Mouse (Mus musculus) stomach, embryonic 14.5 days (tissue): ENCODE measurements around the gene Hdac9. TPM values are rescaled to one million over a fixed set of nuclear protein-coding genes. Genes with fewer than 3 reads are reported as not detected.

Experiments used
- ATAC-seq: fragments of 200-750 bp; cut with Nextera tagmentation; 2 replicates; pipeline ENCODE4 v1.8.0; 2017; ENCODE audit warnings: low read depth, moderate TSS enrichment; ENCODE audit not compliant: insufficient number of reproducible peaks, insufficient read depth, low FRiP score
- H3K27ac ChIP-seq: fragments of 300-500 bp; sonication (generic); 2 replicates; pipeline ENCODE4 v1.5.1; 2014; ENCODE audit warnings: mild to moderate bottlenecking, low read length, moderate library complexity, mixed read lengths
- H3K27me3 ChIP-seq: fragments of 300-500 bp; sonication (generic); 2 replicates; pipeline ENCODE4 v1.6.1; 2014; ENCODE audit warnings: low read length, control low read depth, mixed read lengths; ENCODE audit not compliant: control insufficient read depth, insufficient read depth
- H3K36me3 ChIP-seq: fragments of 300-500 bp; sonication (generic); 2 replicates; pipeline ENCODE4 v1.6.1; 2014; ENCODE audit warnings: mild to moderate bottlenecking, control low read depth, low read length, moderate library complexity, mixed read lengths; ENCODE audit not compliant: control insufficient read depth, insufficient read depth
- H3K4me1 ChIP-seq: fragments of 300-500 bp; sonication (generic); 2 replicates; pipeline ENCODE4 v1.6.1; 2014; ENCODE audit warnings: low read length, control low read depth, mixed read lengths; ENCODE audit not compliant: control insufficient read depth, insufficient read depth
- H3K4me2 ChIP-seq: fragments of 300-500 bp; sonication (generic); replicated peaks from 2 replicates; pipeline ENCODE4 v1.6.1; 2014; ENCODE audit warnings: low read depth, low read length, control low read depth
- H3K4me3 ChIP-seq: fragments of 300-500 bp; sonication (generic); 2 replicates; pipeline ENCODE4 v1.5.1; 2014; ENCODE audit warnings: low read depth, low read length, control low read depth
- H3K9ac ChIP-seq: fragments of 300-500 bp; sonication (generic); replicated peaks from 2 replicates; pipeline ENCODE4 v1.6.1; 2014; ENCODE audit warnings: low read depth, mild to moderate bottlenecking, control low read depth, low read length, moderate library complexity, mixed read lengths
- H3K9me3 ChIP-seq: fragments of 300-500 bp; sonication (generic); 2 replicates; pipeline ENCODE4 v1.6.1; 2016; ENCODE audit warnings: low read depth, low read length, control low read depth; ENCODE audit not compliant: control insufficient read depth
- WGBS: fragments of 180-500 bp; shearing (Covaris S2); extraction: QIAGEN DNeasy Blood & Tissue Kit; methylation state at CpG from one replicate; pipeline ENCODE4 v1.1.7; 2014; 5-methylcytosine and 5-hydroxymethylcytosine counted together
- polyA plus RNA-seq: library from polyadenylated mRNA; unstranded; fragments of >200 nt; fragmentation: Nextera tagmentation; extraction: Ambion mirVana; gene quantifications from 2 replicates; pipeline ENCODE4 v1.2.1, GENCODE M21; 2014

Hdac9 gene
- polyA plus RNA-seq, 1 experiment from 2014 or later: 6.9 TPM

GRCm38 (mm10) chr12:34351906-34352305 lies 565.0 kb downstream of the Hdac9 start:
- no peaks in the 10 kb centered on the region for H3K36me3 ChIP-seq
- no peak overlapping the region for H3K4me2 ChIP-seq
- no peaks in the 10 kb centered on the region for H3K4me1 ChIP-seq
- WGBS: 12% methylated on average over 6 of the region's 6 CpGs
- H3K27ac ChIP-seq: no peak overlapping the region
- H3K9ac ChIP-seq: no peak overlapping the region
- H3K27me3 ChIP-seq: no peaks in the 10 kb centered on the region
- no peaks in the 10 kb centered on the region for H3K9me3 ChIP-seq
- ATAC-seq: no peak
- H3K4me3 ChIP-seq: no peak overlapping the region

GRCm38 (mm10) chr12:34347529-34347928 lies 569.4 kb downstream of the Hdac9 start:
- Histone ChIP-seq H3K9ac (no peak overlapping the region), H3K9me3 (no peaks in the 10 kb centered on the region), H3K36me3 (no peaks in the 10 kb centered on the region), H3K4me3 (no peak overlapping the region), H3K27ac (no peak overlapping the region), H3K4me2 (no peak overlapping the region), H3K4me1 (no peaks in the 10 kb centered on the region), H3K27me3 (no peaks in the 10 kb centered on the region)
- ATAC-seq: no peak
- 60% methylated on average over 2 of the region's 2 CpGs for WGBS

GRCm38 (mm10) chr12:34342761-34343160 lies 574.1 kb downstream of the Hdac9 start:
- no peak for ATAC-seq
- no peaks in the 10 kb centered on the region for H3K9me3 ChIP-seq
- 60% methylated on average over 2 of the region's 2 CpGs for WGBS
- H3K27me3 ChIP-seq: no peaks in the 10 kb centered on the region
- H3K36me3 ChIP-seq: no peaks in the 10 kb centered on the region
- H3K4me3 ChIP-seq: no peak overlapping the region
- H3K27ac ChIP-seq: no peak overlapping the region
- H3K9ac ChIP-seq: no peak overlapping the region
- no peak overlapping the region for H3K4me2 ChIP-seq
- no peaks in the 10 kb centered on the region for H3K4me1 ChIP-seq

GRCm38 (mm10) chr12:34338886-34339285 lies 578.0 kb downstream of the Hdac9 start:
- no peak overlapping the region for H3K27ac ChIP-seq
- H3K9ac ChIP-seq: no peak overlapping the region
- H3K4me3 ChIP-seq: no peak overlapping the region
- no peaks in the 10 kb centered on the region for H3K36me3 ChIP-seq
- 79% methylated on average over 4 of the region's 4 CpGs for WGBS
- no peak for ATAC-seq
- no peak overlapping the region for H3K4me2 ChIP-seq
- H3K27me3 ChIP-seq: no peaks in the 10 kb centered on the region
- H3K4me1 ChIP-seq: no peaks in the 10 kb centered on the region
- no peaks in the 10 kb centered on the region for H3K9me3 ChIP-seq

- no peaks in the 10 kb centered on the region for H3K27me3 ChIP-seq
- H3K4me1 ChIP-seq: no peaks in the 10 kb centered on the region
- WGBS: 52% methylated on average over 4 of the region's 4 CpGs
- H3K4me3 ChIP-seq: no peak overlapping the region
- no peak overlapping the region for H3K27ac ChIP-seq
- H3K9ac ChIP-seq: no peak overlapping the region
- no peaks in the 10 kb centered on the region for H3K36me3 ChIP-seq
- no peaks in the 10 kb centered on the region for H3K9me3 ChIP-seq
- ATAC-seq: no peak
- no peak overlapping the region for H3K4me2 ChIP-seq
Measured at GRCm38 (mm10) chr12:34334455-34335084, 582.3 kb downstream of the Hdac9 start.

- no peaks in the 10 kb centered on the region for H3K27me3 ChIP-seq
- H3K4me2 ChIP-seq: no peak overlapping the region
- H3K9ac ChIP-seq: no peak overlapping the region
- 29% methylated on average over 4 of the region's 4 CpGs for WGBS
- H3K9me3 ChIP-seq: no peaks in the 10 kb centered on the region
- no peak overlapping the region for H3K4me3 ChIP-seq
- ATAC-seq: no peak
- H3K36me3 ChIP-seq: no peaks in the 10 kb centered on the region
- no peaks in the 10 kb centered on the region for H3K4me1 ChIP-seq
- no peak overlapping the region for H3K27ac ChIP-seq
Measured at GRCm38 (mm10) chr12:34332884-34333283, 584.0 kb downstream of the Hdac9 start.

- Histone ChIP-seq H3K27me3 (no peaks in the 10 kb centered on the region), H3K4me3 (no peak overlapping the region), H3K36me3 (no peaks in the 10 kb centered on the region), H3K4me2 (no peak overlapping the region), H3K9ac (no peak overlapping the region), H3K27ac (no peak overlapping the region), H3K4me1 (no peaks in the 10 kb centered on the region), H3K9me3 (no peaks in the 10 kb centered on the region)
- WGBS: 90% methylated on average over 1 of the region's 1 CpGs
- ATAC-seq: no peak
Measured at GRCm38 (mm10) chr12:34327111-34327510, 589.8 kb downstream of the Hdac9 start.

GRCm38 (mm10) chr12:34312113-34312719 lies 604.7 kb downstream of the Hdac9 start:
- no peaks in the 10 kb centered on the region for H3K36me3 ChIP-seq
- no peak overlapping the region for H3K27ac ChIP-seq
- no peak overlapping the region for H3K4me2 ChIP-seq
- H3K27me3 ChIP-seq: no peaks in the 10 kb centered on the region
- ATAC-seq: no peak
- H3K9ac ChIP-seq: no peak overlapping the region
- H3K4me3 ChIP-seq: no peak overlapping the region
- WGBS: 75% methylated on average over 15 of the region's 15 CpGs
- no peaks in the 10 kb centered on the region for H3K9me3 ChIP-seq
- H3K4me1 ChIP-seq: no peaks in the 10 kb centered on the region

GRCm38 (mm10) chr12:34305453-34305852 lies 611.4 kb downstream of the Hdac9 start:
- no peak overlapping the region for H3K4me3 ChIP-seq
- peak; percentile 46; the same call in 1 of the 2 replicates for ATAC-seq
- H3K36me3 ChIP-seq: no peaks in the 10 kb centered on the region
- WGBS: 49% methylated on average over 3 of the region's 3 CpGs
- H3K4me2 ChIP-seq: no peak overlapping the region
- H3K27ac ChIP-seq: no peak overlapping the region
- no peaks in the 10 kb centered on the region for H3K9me3 ChIP-seq
- no peak overlapping the region for H3K9ac ChIP-seq
- no peaks in the 10 kb centered on the region for H3K4me1 ChIP-seq
- H3K27me3 ChIP-seq: no peaks in the 10 kb centered on the region
